In genomic region chr6:77220776-77221175, GRCm38 (mm10) we compare ENCODE assay signal across 28 mouse cellular contexts. TPM values are rescaled to one million over a fixed set of nuclear protein-coding genes. Genes with fewer than 3 reads are reported as not detected.
"Had no signal": no experiment of that assay in that cellular context is flagged by ENCODE, and none has a peak within 500 bp of the region (broad histone marks: within the 10 kb centered on the region; RNA-seq: fewer than 3 reads in every experiment).

No protein-coding gene starts in this region.

- H3K4me2 ChIP-seq: heart, embryonic 11.5 days; heart, embryonic 13.5 days; heart, embryonic 15.5 days; hindbrain, embryonic 13.5 days; hindbrain, embryonic 15.5 days; limb, embryonic 12.5 days; liver, embryonic 11.5 days; liver, embryonic 13.5 days; liver, embryonic 15.5 days had no signal

- H3K9ac ChIP-seq: heart, embryonic 13.5 days; heart, embryonic 15.5 days; hindbrain, embryonic 13.5 days; hindbrain, embryonic 15.5 days; limb, embryonic 12.5 days; liver, embryonic 13.5 days; liver, embryonic 15.5 days had no signal

- H3K36me3 ChIP-seq: heart, embryonic 13.5 days; heart, embryonic 15.5 days; hindbrain, embryonic 13.5 days; hindbrain, embryonic 15.5 days; limb, embryonic 10.5 days; limb, embryonic 12.5 days; liver, embryonic 13.5 days; liver, embryonic 15.5 days had no signal

- H3K4me1 ChIP-seq: heart, embryonic 13.5 days; heart, embryonic 15.5 days; limb, embryonic 10.5 days; limb, embryonic 12.5 days; liver, embryonic 13.5 days; liver, embryonic 15.5 days had no signal

- H3K27me3 ChIP-seq: heart, embryonic 13.5 days; heart, embryonic 15.5 days; hindbrain, embryonic 13.5 days; hindbrain, embryonic 15.5 days; liver, embryonic 13.5 days; liver, embryonic 15.5 days had no signal

- H3K9me3 ChIP-seq: heart, embryonic 13.5 days; heart, embryonic 15.5 days; hindbrain, embryonic 13.5 days; hindbrain, embryonic 15.5 days; limb, embryonic 10.5 days; limb, embryonic 12.5 days; liver, embryonic 13.5 days; liver, embryonic 15.5 days had no signal

- ATAC-seq: hindbrain, postnatal 0 days; intestine, embryonic 16.5 days had no signal

- H3K4me3 ChIP-seq: heart, adult 2 months; heart, embryonic 13.5 days; heart, embryonic 15.5 days; hindbrain, embryonic 13.5 days; hindbrain, embryonic 15.5 days; left cerebral cortex, adult 2 months; limb, embryonic 10.5 days; limb, embryonic 12.5 days; liver, embryonic 13.5 days; liver, embryonic 15.5 days had no signal

- H3K27ac ChIP-seq: heart, adult 2 months; heart, embryonic 13.5 days; heart, embryonic 15.5 days; hindbrain, embryonic 13.5 days; hindbrain, embryonic 15.5 days; hindbrain, postnatal 0 days; left cerebral cortex, adult 2 months; limb, embryonic 10.5 days; limb, embryonic 12.5 days; liver, embryonic 13.5 days; liver, embryonic 15.5 days had no signal

- DNase-seq: gastrocnemius, postnatal 14 days; gastrocnemius, postnatal 36 days; heart, adult 11 months; heart, adult 2 months; heart, postnatal 14 days; heart, postnatal 36 days; kidney, adult 11 months; kidney, adult 8-10 months; kidney, postnatal 10 days; kidney, postnatal 25 days; kidney, postnatal 4 days; liver; liver, embryonic 13.5 days had no signal

RNA-seq across cellular contexts. Expression of gene Lrrtm1, which starts 21.7 kb away (rescaled TPM):
- total RNA-seq: gastrocnemius, adult 18-20 months; gastrocnemius, adult 8-10 months; gastrocnemius, postnatal 36 days; heart, adult 2 months; heart, postnatal 36 days; hematopoietic stem cell, adult 5-6 weeks had no signal
